Mouse (Mus musculus): ENCODE data around the gene Rab3ip.

DNA sequence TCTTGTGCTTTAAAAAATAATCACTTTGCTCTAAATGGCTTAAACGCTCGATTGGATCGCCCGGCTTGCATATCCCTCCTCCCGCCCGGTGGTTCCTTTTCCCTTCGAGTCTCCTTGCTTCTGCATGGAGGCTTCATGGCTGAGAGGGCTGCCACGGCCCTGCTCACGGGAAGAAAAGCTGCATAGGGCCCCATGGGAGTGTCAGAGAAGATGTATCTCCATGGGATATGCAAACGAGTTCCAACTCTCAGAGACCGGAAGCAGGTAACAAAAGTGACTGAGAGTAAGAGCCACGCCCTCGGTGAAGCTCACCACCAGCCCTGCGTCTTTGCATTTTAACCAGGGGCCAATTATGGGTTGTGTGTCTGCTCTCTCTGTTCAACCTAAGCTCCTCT is 78.6 kb downstream of the Rab3ip start:
- TF ChIP-seq CTCF (IDR thresholded peaks at IDR 0.05; ENCODE audit: low read depth, low read length) (no peak), POLR2AphosphoS5 (IDR thresholded peaks at IDR 0.05; ENCODE audit: insufficient replicate concordance, low read depth, low read length) (no peak), GATA2 (IDR thresholded peaks at IDR 0.05; ENCODE audit: borderline replicate concordance, low read depth, low read length) (no peak), TAL1 (conservative IDR thresholded peaks at IDR 0.05; ENCODE audit: low read depth, low read length) (no peak), GATA1 (IDR thresholded peaks at IDR 0.05; ENCODE audit: borderline replicate concordance, low read length) (no peak)
